Mouse (Mus musculus) intestine, postnatal 0 days (tissue): ENCODE results near the gene Glp2r. TPM values are rescaled to one million over a fixed set of nuclear protein-coding genes. Genes with fewer than 3 reads are reported as not detected.
A peak's percentile ranks its signal among the peaks of the same experiment; 100 is the strongest.

Experiments used
- ATAC-seq: fragments of 200-750 bp; cut with Nextera tagmentation; 2 replicates; pipeline ENCODE4 v1.8.0; 2017; ENCODE audit warnings: mild to moderate bottlenecking, moderate TSS enrichment, moderate library complexity
- H3K27ac ChIP-seq: fragments of 300-500 bp; sonication (generic); 2 replicates; pipeline ENCODE4 v1.5.1; 2014; ENCODE audit warnings: mild to moderate bottlenecking, low read depth, low read length, moderate library complexity
- H3K27me3 ChIP-seq: fragments of 300-500 bp; sonication (generic); replicated peaks from 2 replicates; pipeline ENCODE4 v1.6.1; 2014; ENCODE audit warnings: low read length, mixed read lengths; ENCODE audit not compliant: control insufficient read depth, insufficient read depth
- H3K36me3 ChIP-seq: fragments of 300-500 bp; sonication (generic); 2 replicates; pipeline ENCODE4 v1.6.1; 2014; ENCODE audit warnings: mild to moderate bottlenecking, moderate library complexity; ENCODE audit not compliant: control insufficient read depth, insufficient read depth
- H3K4me1 ChIP-seq: fragments of 300-500 bp; sonication (generic); replicated peaks from 2 replicates; pipeline ENCODE4 v1.6.1; 2014; ENCODE audit warnings: antibody characterized with exemption, low read length, mixed read lengths; ENCODE audit not compliant: control insufficient read depth, insufficient read depth
- H3K4me2 ChIP-seq: fragments of 300-500 bp; sonication (generic); replicated peaks from 2 replicates; pipeline ENCODE4 v1.6.1; 2014; ENCODE audit warnings: low read depth, mild to moderate bottlenecking, moderate library complexity
- H3K4me3 ChIP-seq: fragments of 300-500 bp; sonication (generic); 2 replicates; pipeline ENCODE4 v1.5.1; 2014; ENCODE audit warnings: low read depth, low read length
- H3K9ac ChIP-seq: fragments of 300-500 bp; sonication (generic); 2 replicates; pipeline ENCODE4 v1.6.1; 2014; ENCODE audit warnings: mild to moderate bottlenecking, low read depth, low read length
- H3K9me3 ChIP-seq: fragments of 300-500 bp; sonication (generic); 2 replicates; pipeline ENCODE4 v1.6.1; 2016; ENCODE audit warnings: mixed run types; ENCODE audit not compliant: control insufficient read depth
- CTCF ChIP-seq: sonication (generic); IDR thresholded peaks from 2 replicates; pipeline ENCODE4 v1.5.1; 2016; ENCODE audit warnings: low read depth, mild to moderate bottlenecking, control low read depth, antibody characterized with exemption, moderate library complexity
- WGBS: fragments of 180-500 bp; shearing (Covaris S2); extraction: QIAGEN DNeasy Blood & Tissue Kit; methylation state at CpG from one replicate; pipeline ENCODE4 v1.1.7; 2014; 5-methylcytosine and 5-hydroxymethylcytosine counted together
- polyA plus RNA-seq: library from polyadenylated mRNA; unstranded; fragments of >200 nt; fragmentation: Nextera tagmentation; extraction: Ambion mirVana; gene quantifications from 2 replicates; pipeline ENCODE4 v1.2.1, GENCODE M21; 2015

Glp2r gene
- polyA plus RNA-seq, 1 experiment from 2014 or later, result 2.8 TPM

DNA sequence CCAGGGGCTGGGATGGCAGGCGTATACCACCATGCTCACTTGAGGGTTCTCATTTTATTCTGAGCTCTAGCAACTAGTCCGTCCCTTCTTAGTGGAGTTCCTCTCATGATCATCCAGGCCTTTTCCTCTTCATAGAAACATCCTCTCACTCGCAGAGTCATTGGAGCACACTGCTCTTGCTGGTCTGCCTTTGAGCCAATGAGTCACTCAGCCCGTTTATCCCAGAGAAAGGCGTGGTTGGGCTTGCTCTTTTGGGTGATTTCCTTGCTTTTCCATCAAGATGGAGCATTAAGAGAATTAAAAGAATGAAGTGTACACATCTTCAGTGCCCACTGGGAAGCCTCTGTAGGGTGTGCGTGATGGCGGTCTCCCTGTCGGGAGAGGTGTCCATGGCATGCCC lies 109.5 kb downstream of the Glp2r start:
- no peak for ATAC-seq

DNA sequence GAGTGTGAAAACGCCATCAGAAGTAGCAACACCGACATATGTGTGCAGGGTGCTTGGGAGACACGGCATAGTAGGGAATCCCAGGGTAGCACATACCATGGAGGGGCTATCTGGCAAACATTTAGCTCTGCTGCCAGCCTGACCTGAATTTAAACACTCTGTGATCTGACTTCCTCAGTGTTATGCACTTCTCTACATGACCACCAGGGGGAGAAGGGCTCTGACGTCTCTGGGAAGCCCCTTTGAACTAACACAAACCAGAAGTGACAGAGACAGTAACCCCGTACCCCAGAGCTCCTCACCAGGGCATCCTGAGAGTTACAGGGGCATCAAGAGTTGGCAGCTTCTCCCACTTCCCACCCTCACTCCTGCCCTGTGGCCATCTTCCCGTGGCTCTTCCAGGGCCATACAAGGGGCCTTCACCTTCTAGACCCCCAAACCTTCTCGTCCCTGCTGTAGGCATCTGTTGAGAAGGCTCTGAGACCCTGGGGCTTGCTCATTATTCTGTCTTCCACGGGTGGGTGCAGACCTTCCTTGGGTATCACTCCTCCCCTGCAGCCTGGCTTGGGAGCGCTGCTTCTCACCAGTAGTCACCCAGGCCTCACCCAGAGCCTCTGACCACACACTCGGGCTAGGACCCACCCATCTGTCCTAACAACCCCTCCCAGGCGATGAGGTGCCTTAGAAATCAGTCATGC lies 113.1 kb downstream of the Glp2r start:
- Histone ChIP-seq H3K9me3 (no peaks in the 10 kb centered on the region), H3K4me3 (no peak overlapping the region), H3K4me1 (no peaks in the 10 kb centered on the region), H3K4me2 (no peak overlapping the region), H3K9ac (no peak overlapping the region), H3K27ac (no peak overlapping the region), H3K27me3 (no peaks in the 10 kb centered on the region), H3K36me3 (no peaks in the 10 kb centered on the region; the same call in 1 of the 2 replicates)
- no peak for ATAC-seq
- WGBS, result 42% methylated on average over 11 of the region's 11 CpGs
- TF ChIP-seq CTCF, result peak; percentile 88

More for the DNA sequence above, 109.5 kb downstream of the Glp2r start:
- Histone ChIP-seq H3K36me3 (no peaks in the 10 kb centered on the region), H3K4me1 (no peaks in the 10 kb centered on the region), H3K9me3 (no peaks in the 10 kb centered on the region), H3K9ac (no peak overlapping the region), H3K27me3 (no peaks in the 10 kb centered on the region), H3K27ac (no peak overlapping the region), H3K4me3 (no peak overlapping the region), H3K4me2 (no peak overlapping the region)
- TF ChIP-seq CTCF, result no peak
- WGBS, result 87% methylated on average over 8 of the region's 8 CpGs

DNA sequence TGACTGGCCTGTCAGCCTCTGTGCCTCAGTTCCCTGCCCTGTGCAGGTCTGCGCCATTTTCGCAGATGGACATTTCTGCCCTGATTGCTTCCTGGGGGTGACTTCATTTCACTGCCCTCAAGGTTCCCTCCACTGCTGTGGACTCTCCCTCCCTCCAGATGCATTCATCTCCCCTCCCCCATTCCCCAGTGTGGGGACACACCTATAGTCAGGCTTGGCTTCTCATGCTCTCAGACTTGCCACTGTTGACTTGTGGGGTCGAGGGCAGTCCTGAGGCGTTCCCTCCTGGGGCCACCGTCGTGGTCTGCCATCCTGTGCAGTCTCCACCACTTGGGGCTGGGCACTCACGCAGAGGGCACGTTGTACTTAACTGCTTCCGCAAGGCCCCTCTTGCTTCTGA lies 114.1 kb downstream of the Glp2r start:
- no peak for TF ChIP-seq CTCF
- 86% methylated on average over 9 of the region's 9 CpGs for WGBS
- no peaks in the 10 kb centered on the region for H3K4me1 ChIP-seq

DNA sequence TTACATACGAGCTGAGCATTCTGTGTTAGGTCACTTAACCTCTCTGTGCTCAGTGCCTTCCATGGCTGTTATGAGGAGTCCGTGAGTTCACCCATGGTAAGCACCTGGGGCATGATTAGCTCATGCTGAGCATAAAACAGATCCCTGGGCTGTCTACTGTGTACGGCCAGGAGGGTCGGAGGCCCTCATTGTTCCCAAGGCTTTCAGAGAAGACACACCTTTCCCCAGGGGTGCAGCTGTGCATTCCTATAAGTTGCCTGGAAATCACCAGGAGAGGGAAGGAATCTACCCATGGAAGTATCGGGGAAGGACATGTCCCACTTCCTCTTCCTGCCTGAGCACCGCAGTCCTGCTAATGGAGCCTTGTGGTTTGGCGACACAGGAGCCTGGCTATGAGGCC lies 114.6 kb downstream of the Glp2r start:
- Histone ChIP-seq H3K4me1 (no peaks in the 10 kb centered on the region), H3K36me3 (no peaks in the 10 kb centered on the region; the same call in 1 of the 2 replicates), H3K27ac (no peak overlapping the region), H3K9me3 (no peaks in the 10 kb centered on the region), H3K4me2 (no peak overlapping the region), H3K4me3 (no peak overlapping the region), H3K9ac (no peak overlapping the region), H3K27me3 (no peaks in the 10 kb centered on the region)
- ATAC-seq, result no peak
- WGBS, result 80% methylated on average over 7 of the region's 7 CpGs
- TF ChIP-seq CTCF, result no peak

More for the DNA sequence above, 114.1 kb downstream of the Glp2r start:
- Histone ChIP-seq H3K27ac (no peak overlapping the region), H3K4me3 (no peak overlapping the region), H3K27me3 (no peaks in the 10 kb centered on the region), H3K4me2 (no peak overlapping the region), H3K9me3 (no peaks in the 10 kb centered on the region), H3K36me3 (no peaks in the 10 kb centered on the region; the same call in 1 of the 2 replicates), H3K9ac (no peak overlapping the region)
- ATAC-seq, result no peak

DNA sequence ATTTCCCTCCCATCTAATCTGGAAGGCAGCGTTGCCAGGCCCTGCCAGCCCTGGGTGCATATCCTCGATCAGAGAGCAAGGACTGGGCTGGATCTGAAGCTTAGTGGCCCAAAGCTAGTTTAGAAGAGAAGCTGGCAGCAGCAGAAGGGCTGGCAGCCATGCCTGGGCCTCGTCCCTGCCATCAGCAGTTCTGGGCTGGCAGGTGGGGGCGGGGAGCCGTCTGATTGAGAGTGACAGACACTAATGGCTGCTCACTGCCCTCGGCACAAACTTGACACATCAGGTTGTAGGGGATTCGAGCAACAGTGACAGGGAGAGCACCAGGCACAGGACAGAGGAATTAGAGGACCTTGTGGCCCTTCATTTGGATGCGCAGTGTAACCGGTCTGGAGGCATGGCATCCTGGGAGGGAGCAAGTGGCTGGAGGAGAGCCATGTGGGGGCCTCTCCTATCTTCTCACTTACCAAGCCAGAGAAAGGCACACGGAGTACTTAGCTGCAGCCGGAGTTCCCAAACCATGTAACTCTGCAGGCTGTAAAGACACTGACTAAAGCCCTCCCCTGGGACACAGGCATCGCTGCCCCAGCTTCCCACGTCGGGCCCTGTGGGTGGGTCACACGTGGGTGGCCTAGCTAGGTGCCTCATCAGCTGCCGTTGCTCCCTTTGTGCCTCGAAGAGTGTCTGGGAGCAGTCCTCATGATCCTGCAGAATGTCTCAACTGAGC lies 115.6 kb downstream of the Glp2r start:
- H3K9me3 ChIP-seq, result no peaks in the 10 kb centered on the region
- no peak overlapping the region for H3K9ac ChIP-seq
- no peak for TF ChIP-seq CTCF
- H3K4me1 ChIP-seq, result no peaks in the 10 kb centered on the region
- no peak overlapping the region for H3K4me3 ChIP-seq
- no peak overlapping the region for H3K4me2 ChIP-seq
- H3K27me3 ChIP-seq, result no peaks in the 10 kb centered on the region
- no peaks in the 10 kb centered on the region; the same call in 1 of the 2 replicates for H3K36me3 ChIP-seq
- 76% methylated on average over 17 of the region's 17 CpGs for WGBS
- H3K27ac ChIP-seq, result no peak overlapping the region
- no peak for ATAC-seq

DNA sequence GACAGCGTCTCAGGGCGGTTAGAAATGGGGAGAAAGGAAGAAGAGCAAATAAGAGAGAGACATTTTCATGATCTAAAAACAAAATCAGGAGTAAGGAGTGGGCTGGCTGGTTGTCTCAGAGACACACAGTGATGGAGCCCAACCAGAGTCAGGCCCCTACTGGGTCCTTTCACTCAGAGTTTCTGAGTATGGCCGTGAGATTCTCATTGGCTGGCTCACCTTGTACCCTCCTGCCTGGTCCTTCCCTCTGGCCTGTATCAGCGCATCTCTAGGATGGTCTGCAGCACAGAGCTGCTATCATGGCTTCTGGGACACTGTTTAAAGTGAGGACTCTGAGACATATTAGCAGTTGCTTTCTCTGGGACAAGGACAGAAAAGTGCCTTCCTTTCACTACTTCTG lies 116.4 kb downstream of the Glp2r start:
- Histone ChIP-seq H3K4me2 (no peak overlapping the region), H3K4me3 (no peak overlapping the region), H3K27me3 (no peaks in the 10 kb centered on the region), H3K9ac (no peak overlapping the region), H3K4me1 (no peaks in the 10 kb centered on the region), H3K27ac (no peak overlapping the region), H3K36me3 (no peaks in the 10 kb centered on the region; the same call in 1 of the 2 replicates), H3K9me3 (no peaks in the 10 kb centered on the region)
- TF ChIP-seq CTCF, result no peak
- WGBS, result 86% methylated on average over 4 of the region's 4 CpGs
- no peak for ATAC-seq
